Mouse (Mus musculus) left cerebral cortex, adult 2 months (tissue): Measurements from ENCODE around the gene Ccl9. TPM values are rescaled to one million over a fixed set of nuclear protein-coding genes. Genes with fewer than 3 reads are reported as not detected.

Experiments used
- DNase-seq, 2 experiments: peaks; one replicate each; pipeline ENCODE4 v3.0.0; 2021 to 2022; ENCODE audit warnings: low spot score in 2 of 2, mixed read lengths in 1 of 2; ENCODE audit errors: extremely low spot score in 1 of 2
- H3K27ac ChIP-seq: fragments of 200-600 bp; 2 replicates; pipeline ENCODE4 v1.8.1; 2022
- H3K4me3 ChIP-seq: fragments of 200-600 bp; 2 replicates; pipeline ENCODE4 v1.8.1; 2022
- CTCF ChIP-seq: fragments of 200-600 bp; IDR thresholded peaks from 2 replicates; pipeline ENCODE4 v1.8.1; 2022; ENCODE audit warnings: antibody characterized with exemption, mild to moderate bottlenecking, moderate library complexity
- intact Hi-C: fragments of 180-260 bp; cut with DNase I; formaldehyde crosslinking; loops from one replicate; pipeline ENCODE4 v1.15.1; 2025
- total RNA-seq, 2 experiments: library from RNA; stranded (reverse); gene quantifications; 2 replicates each; pipeline ENCODE4 v1.2.3; 2021

The Ccl9 gene
- total RNA-seq, 2 experiments from 2014 or later, result 2.6 to 5.2 TPM

GRCm38 (mm10) chr11:83597796-83598195, 19.4 kb upstream of the Ccl9 start:
- intact Hi-C loops, result no loop called here

GRCm38 (mm10) chr11:83595669-83596455, 17.4 kb upstream of the Ccl9 start:
- no peak for DNase-seq
- Histone ChIP-seq H3K27ac (no peak overlapping the region), H3K4me3 (no peak overlapping the region)
- intact Hi-C loops, result no loop called here
- TF ChIP-seq CTCF, result no peak

More at GRCm38 (mm10) chr11:83597796-83598195, 19.4 kb upstream of the Ccl9 start:
- Histone ChIP-seq H3K4me3 (no peak overlapping the region), H3K27ac (no peak overlapping the region)
- TF ChIP-seq CTCF, result no peak
- DNase-seq, result no peak

GRCm38 (mm10) chr11:83593453-83593852, 15.0 kb upstream of the Ccl9 start:
- H3K27ac ChIP-seq, result no peak overlapping the region

GRCm38 (mm10) chr11:83592853-83593252, 14.4 kb upstream of the Ccl9 start, which contains the start of gene Ccl6:
TSS of gene Ccl6 (minus strand) at chr11:83593087.
- no peak for TF ChIP-seq CTCF
- Histone ChIP-seq H3K4me3 (no peak within 1 kb of the TSS), H3K27ac (no peak within 1 kb of the TSS)
- no peak for DNase-seq
- intact Hi-C loops, result no loop called here

More at GRCm38 (mm10) chr11:83593453-83593852, 15.0 kb upstream of the Ccl9 start:
- intact Hi-C loops, result no loop called here
- DNase-seq, result no peak
- H3K4me3 ChIP-seq, result no peak overlapping the region
- TF ChIP-seq CTCF, result no peak

- no peak for TF ChIP-seq CTCF
- no peak overlapping the region for H3K27ac ChIP-seq
- intact Hi-C loops, result no loop called here
Observed at GRCm38 (mm10) chr11:83584232-83584631, 5.8 kb upstream of the Ccl9 start.

GRCm38 (mm10) chr11:83583450-83583754, 5.0 kb upstream of the Ccl9 start:
- no peak for TF ChIP-seq CTCF
- intact Hi-C loops, result no loop called here

More at GRCm38 (mm10) chr11:83584232-83584631, 5.8 kb upstream of the Ccl9 start:
- H3K4me3 ChIP-seq, result no peak overlapping the region
- DNase-seq, result no peak

GRCm38 (mm10) chr11:83582626-83583449, 4.4 kb upstream of the Ccl9 start:
- no peak for DNase-seq
- no peak for TF ChIP-seq CTCF
- no peak overlapping the region for H3K4me3 ChIP-seq
- intact Hi-C loops, result no loop called here
- H3K27ac ChIP-seq, result no peak overlapping the region

More at GRCm38 (mm10) chr11:83583450-83583754, 5.0 kb upstream of the Ccl9 start:
- no peak for DNase-seq
- H3K27ac ChIP-seq, result no peak overlapping the region
- H3K4me3 ChIP-seq, result no peak overlapping the region

GRCm38 (mm10) chr11:83581626-83582610, 3.5 kb upstream of the Ccl9 start:
- no peak for TF ChIP-seq CTCF
- intact Hi-C loops, result no loop called here
- Histone ChIP-seq H3K4me3 (no peak overlapping the region), H3K27ac (no peak overlapping the region)
- DNase-seq, result no peak

- intact Hi-C loops, result no loop called here
- no peak for DNase-seq
- no peak overlapping the region for H3K27ac ChIP-seq
- TF ChIP-seq CTCF, result no peak
- H3K4me3 ChIP-seq, result no peak overlapping the region
Observed at GRCm38 (mm10) chr11:83580699-83581232, 2.3 kb upstream of the Ccl9 start.

- intact Hi-C loops, result no loop called here
- no peak for DNase-seq
- no peak for TF ChIP-seq CTCF
- no peak overlapping the region for H3K27ac ChIP-seq
- H3K4me3 ChIP-seq, result no peak overlapping the region
Observed at GRCm38 (mm10) chr11:83578999-83579398, 563 bp upstream of the Ccl9 start.

GRCm38 (mm10) chr11:83576927-83577555, 1.4 kb downstream of the Ccl9 start:
- no peak for TF ChIP-seq CTCF
- no peak overlapping the region for H3K27ac ChIP-seq
- no peak for DNase-seq
- H3K4me3 ChIP-seq, result no peak overlapping the region
- intact Hi-C loops, result no loop called here
